Mouse (Mus musculus): Measurements from ENCODE around the gene Eci3. TPM values are rescaled to one million over a fixed set of nuclear protein-coding genes. Genes with fewer than 3 reads are reported as not detected.
"Not testable (repeated sequence)": the region's sequence is repeated elsewhere in the genome, so short reads cannot be mapped to it uniquely, and the experiment has no call there.

Gene Eci3
- polyA plus RNA-seq, 1 experiment from 2014 or later: 0.42 TPM

DNA sequence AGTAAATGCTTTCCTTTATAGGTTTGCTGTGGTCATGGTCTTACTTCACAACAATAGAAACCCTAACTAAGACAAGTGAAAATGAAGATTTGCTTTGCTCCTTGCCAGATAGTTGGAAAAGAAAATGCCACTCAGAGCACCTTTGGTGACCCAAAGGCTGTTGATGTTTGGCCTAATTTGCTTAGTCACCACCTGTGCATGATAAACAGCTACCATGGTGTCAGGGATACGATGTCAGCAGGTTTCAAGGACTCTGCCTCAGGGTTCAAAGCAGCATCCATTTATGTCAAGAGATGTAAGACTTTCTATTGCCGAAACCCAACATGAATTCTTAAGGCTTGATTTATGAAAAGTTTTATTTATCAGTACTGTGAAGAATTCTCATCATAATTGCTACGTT is 13.8 kb upstream of the Eci3 start:
- Histone ChIP-seq H3K9ac (ENCODE audit: low read length) (no peak overlapping the region), H3K36me3 (ENCODE audit: control insufficient read depth, insufficient read depth) (peaks cover 39% of the 10 kb centered on the region), H3K27ac (ENCODE audit: low read length) (no peak overlapping the region), H3K4me2 (ENCODE audit: low read depth, low read length) (no peak overlapping the region), H3K27me3 (ENCODE audit: control insufficient read depth, insufficient read depth, low read length) (no peaks in the 10 kb centered on the region), H3K9me3 (replicated peaks; ENCODE audit: control insufficient read depth, low read length) (no peaks in the 10 kb centered on the region), H3K4me1 (ENCODE audit: control insufficient read depth, insufficient read depth, low read length) (no peaks in the 10 kb centered on the region), H3K4me3 (ENCODE audit: low read length) (no peak overlapping the region)
- WGBS: 87% methylated on average over 3 of the region's 3 CpGs
- ATAC-seq (replicated peaks; ENCODE audit: extremely low read depth, insufficient read depth, low FRiP score): no peak

DNA sequence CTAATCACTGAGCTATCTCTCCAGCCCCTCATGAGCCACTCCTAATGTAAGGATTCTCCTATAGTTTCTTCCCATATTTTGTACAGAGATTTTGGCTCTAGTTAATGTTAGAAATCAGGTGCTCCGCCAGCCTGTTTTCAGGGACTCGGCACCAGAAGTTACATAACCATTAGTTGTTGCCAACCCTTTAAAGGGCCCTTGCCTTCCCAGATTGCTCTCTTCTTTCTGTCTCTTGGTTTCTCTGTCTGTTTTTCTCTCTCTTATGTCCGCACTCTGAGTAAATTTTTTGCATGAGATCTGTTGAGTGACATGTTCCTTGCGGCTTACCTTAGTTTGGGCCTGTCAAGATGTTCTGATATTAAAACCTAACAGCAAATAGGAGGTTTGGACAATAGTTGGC is 12.5 kb upstream of the Eci3 start:
- Histone ChIP-seq H3K27me3 (ENCODE audit: control insufficient read depth, insufficient read depth, low read length) (no peaks in the 10 kb centered on the region), H3K9ac (ENCODE audit: low read length) (no peak overlapping the region)
- no peak for ATAC-seq (replicated peaks; ENCODE audit: extremely low read depth, insufficient read depth, low FRiP score)

DNA sequence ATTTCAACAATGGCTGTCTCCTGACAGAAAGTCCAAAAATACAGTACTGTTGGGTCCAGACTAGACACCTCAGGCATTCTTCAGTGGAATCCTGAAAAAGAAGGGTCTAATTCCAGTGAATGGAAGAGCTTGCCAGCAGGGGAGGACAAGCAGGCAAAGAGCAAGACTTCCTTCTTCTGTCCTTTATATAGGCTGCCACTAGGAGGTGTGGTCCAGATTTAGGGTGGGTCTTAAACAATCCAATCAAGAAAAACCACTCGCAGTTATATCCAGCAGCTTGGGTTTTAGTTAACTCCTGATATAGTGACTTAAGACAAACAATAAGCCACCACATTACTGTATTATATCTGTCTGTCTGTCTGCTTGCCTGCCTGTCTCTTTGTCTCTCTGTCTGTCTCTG is 10.2 kb upstream of the Eci3 start:
- no peak for ATAC-seq (replicated peaks; ENCODE audit: extremely low read depth, insufficient read depth, low FRiP score)
- WGBS: 35% methylated on average over 1 of the region's 1 CpGs
- no peaks in the 10 kb centered on the region for H3K27me3 ChIP-seq (ENCODE audit: control insufficient read depth, insufficient read depth, low read length)
- no peak overlapping the region for H3K9ac ChIP-seq (ENCODE audit: low read length)
- peaks cover 14% of the 10 kb centered on the region for H3K36me3 ChIP-seq (ENCODE audit: control insufficient read depth, insufficient read depth)
- H3K4me2 ChIP-seq (ENCODE audit: low read depth, low read length): no peak overlapping the region
- H3K9me3 ChIP-seq (replicated peaks; ENCODE audit: control insufficient read depth, low read length): no peaks in the 10 kb centered on the region
- H3K4me1 ChIP-seq (ENCODE audit: control insufficient read depth, insufficient read depth, low read length): no peaks in the 10 kb centered on the region
- no peak overlapping the region for H3K27ac ChIP-seq (ENCODE audit: low read length)
- no peak overlapping the region for H3K4me3 ChIP-seq (ENCODE audit: low read length)

More for the DNA sequence above, 12.5 kb upstream of the Eci3 start:
- Histone ChIP-seq H3K36me3 (ENCODE audit: control insufficient read depth, insufficient read depth) (peaks cover 34% of the 10 kb centered on the region), H3K27ac (ENCODE audit: low read length) (no peak overlapping the region), H3K4me1 (ENCODE audit: control insufficient read depth, insufficient read depth, low read length) (no peaks in the 10 kb centered on the region), H3K4me3 (ENCODE audit: low read length) (no peak overlapping the region), H3K4me2 (ENCODE audit: low read depth, low read length) (no peak overlapping the region), H3K9me3 (replicated peaks; ENCODE audit: control insufficient read depth, low read length) (no peaks in the 10 kb centered on the region)
- WGBS: 89% methylated on average over 4 of the region's 4 CpGs

DNA sequence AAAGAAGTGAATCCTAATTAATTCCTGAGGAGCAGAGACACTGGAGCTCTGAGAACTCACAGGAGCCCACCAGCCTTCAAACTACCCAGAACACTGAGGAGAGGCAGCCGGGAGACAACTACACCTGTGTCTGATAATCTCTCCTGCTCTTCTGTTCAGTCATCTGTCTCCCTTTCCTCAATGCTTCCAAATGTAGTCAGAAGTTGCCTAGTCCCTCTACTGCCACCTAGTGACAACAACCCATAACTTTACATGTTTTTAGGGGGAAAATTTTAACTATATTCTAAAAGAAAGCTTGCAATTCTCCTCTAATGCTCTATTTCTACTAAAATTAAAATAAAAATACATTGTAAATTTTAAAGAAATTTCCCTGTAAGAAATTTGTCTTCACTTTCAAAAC is 9.5 kb upstream of the Eci3 start:
- no peak overlapping the region for H3K4me3 ChIP-seq (ENCODE audit: low read length)
- peaks cover 9% of the 10 kb centered on the region for H3K36me3 ChIP-seq (ENCODE audit: control insufficient read depth, insufficient read depth)
- 0% methylated on average over 1 of the region's 1 CpGs for WGBS
- ATAC-seq (replicated peaks; ENCODE audit: extremely low read depth, insufficient read depth, low FRiP score): no peak
- no peak overlapping the region for H3K27ac ChIP-seq (ENCODE audit: low read length)
- no peak overlapping the region for H3K4me2 ChIP-seq (ENCODE audit: low read depth, low read length)
- H3K27me3 ChIP-seq (ENCODE audit: control insufficient read depth, insufficient read depth, low read length): no peaks in the 10 kb centered on the region
- H3K4me1 ChIP-seq (ENCODE audit: control insufficient read depth, insufficient read depth, low read length): no peaks in the 10 kb centered on the region
- no peak overlapping the region for H3K9ac ChIP-seq (ENCODE audit: low read length)
- no peaks in the 10 kb centered on the region for H3K9me3 ChIP-seq (replicated peaks; ENCODE audit: control insufficient read depth, low read length)

DNA sequence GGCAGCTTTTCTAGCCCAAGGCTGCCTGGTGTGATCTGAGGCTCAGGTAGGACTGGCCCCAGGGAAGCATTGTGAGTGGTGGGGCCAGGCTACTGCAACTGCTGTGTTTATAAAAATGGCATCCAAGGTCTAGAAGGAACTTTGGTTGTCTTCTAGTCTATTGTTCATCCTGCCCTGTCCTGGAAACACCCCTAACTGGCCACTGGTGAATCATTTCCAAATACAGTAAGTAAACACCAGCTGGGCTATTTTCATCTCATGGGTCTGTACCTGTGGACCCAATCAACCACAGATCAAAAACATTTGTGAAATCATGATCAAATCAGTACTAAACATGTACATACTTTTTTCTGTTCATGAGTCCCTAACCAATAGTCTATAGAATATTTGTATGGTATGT is 8.8 kb upstream of the Eci3 start:
- H3K9me3 ChIP-seq (replicated peaks; ENCODE audit: control insufficient read depth, low read length); ATAC-seq (replicated peaks; ENCODE audit: extremely low read depth, insufficient read depth, low FRiP score): not testable (repeated sequence)

DNA sequence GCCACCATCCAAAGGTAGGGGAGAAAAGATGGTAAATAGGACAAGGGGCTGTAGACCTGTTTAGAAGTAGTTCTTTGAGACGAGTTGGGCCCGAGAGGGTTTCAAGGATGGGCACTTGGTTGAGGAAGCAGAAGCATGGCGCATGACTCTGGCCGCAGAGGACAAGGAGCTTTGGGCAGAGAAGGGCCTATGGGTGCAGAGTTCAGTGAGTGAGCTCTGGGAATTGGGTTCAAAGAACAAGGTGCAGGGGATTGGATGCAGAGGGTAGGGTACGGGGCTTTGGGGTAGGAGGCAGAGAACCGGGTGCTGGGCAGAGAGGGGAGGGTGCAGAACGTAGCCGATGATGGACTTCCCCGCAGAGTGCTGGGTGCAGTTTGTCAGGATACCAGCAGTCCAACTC is 2.0 kb upstream of the Eci3 start:
- not testable (repeated sequence) for ATAC-seq (replicated peaks; ENCODE audit: extremely low read depth, insufficient read depth, low FRiP score); H3K9ac ChIP-seq (ENCODE audit: low read length); H3K4me2 ChIP-seq (ENCODE audit: low read depth, low read length); H3K36me3 ChIP-seq (ENCODE audit: control insufficient read depth, insufficient read depth); H3K4me1 ChIP-seq (ENCODE audit: control insufficient read depth, insufficient read depth, low read length); H3K27me3 ChIP-seq (ENCODE audit: control insufficient read depth, insufficient read depth, low read length); H3K27ac ChIP-seq (ENCODE audit: low read length); H3K4me3 ChIP-seq (ENCODE audit: low read length); H3K9me3 ChIP-seq (replicated peaks; ENCODE audit: control insufficient read depth, low read length)
- WGBS: 68% methylated on average over 9 of the region's 9 CpGs

More for the DNA sequence above, 8.8 kb upstream of the Eci3 start:
- not testable (repeated sequence) for H3K4me3 ChIP-seq (ENCODE audit: low read length); H3K9ac ChIP-seq (ENCODE audit: low read length); H3K27me3 ChIP-seq (ENCODE audit: control insufficient read depth, insufficient read depth, low read length); H3K4me2 ChIP-seq (ENCODE audit: low read depth, low read length); H3K27ac ChIP-seq (ENCODE audit: low read length); H3K36me3 ChIP-seq (ENCODE audit: control insufficient read depth, insufficient read depth); H3K4me1 ChIP-seq (ENCODE audit: control insufficient read depth, insufficient read depth, low read length)

DNA sequence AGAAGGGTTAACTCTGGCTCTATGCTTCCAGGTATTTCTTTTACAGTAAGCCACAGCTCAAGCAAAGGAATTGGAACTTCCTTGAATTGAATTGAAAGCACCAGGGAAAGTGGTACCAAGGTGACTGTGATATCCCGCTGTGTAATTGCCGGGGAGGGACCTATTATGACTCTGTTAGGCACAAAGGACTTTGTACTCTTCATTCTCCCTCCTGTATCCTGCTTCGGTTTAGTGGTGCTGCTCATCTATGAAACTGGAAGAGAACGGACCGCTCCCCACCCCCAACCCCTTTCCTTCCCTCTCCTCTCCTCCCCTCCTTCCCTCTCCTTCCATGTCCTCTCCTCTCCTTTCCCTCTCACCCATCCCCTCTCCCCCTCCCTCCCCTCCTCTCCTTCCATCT is 1.3 kb upstream of the Eci3 start:
- Histone ChIP-seq H3K27ac (ENCODE audit: low read length) (no peak overlapping the region), H3K4me3 (ENCODE audit: low read length) (peak overlapping the region; percentile 61), H3K27me3 (ENCODE audit: control insufficient read depth, insufficient read depth, low read length) (peaks cover 8% of the 10 kb centered on the region), H3K4me1 (ENCODE audit: control insufficient read depth, insufficient read depth, low read length) (peaks cover 6% of the 10 kb centered on the region), H3K9ac (ENCODE audit: low read length) (no peak overlapping the region), H3K4me2 (ENCODE audit: low read depth, low read length) (peak overlapping the region; percentile 95), H3K9me3 (replicated peaks; ENCODE audit: control insufficient read depth, low read length) (no peaks in the 10 kb centered on the region), H3K36me3 (ENCODE audit: control insufficient read depth, insufficient read depth) (no peaks in the 10 kb centered on the region)
- 16% methylated on average over 5 of the region's 5 CpGs for WGBS
- ATAC-seq (replicated peaks; ENCODE audit: extremely low read depth, insufficient read depth, low FRiP score): no peak

DNA sequence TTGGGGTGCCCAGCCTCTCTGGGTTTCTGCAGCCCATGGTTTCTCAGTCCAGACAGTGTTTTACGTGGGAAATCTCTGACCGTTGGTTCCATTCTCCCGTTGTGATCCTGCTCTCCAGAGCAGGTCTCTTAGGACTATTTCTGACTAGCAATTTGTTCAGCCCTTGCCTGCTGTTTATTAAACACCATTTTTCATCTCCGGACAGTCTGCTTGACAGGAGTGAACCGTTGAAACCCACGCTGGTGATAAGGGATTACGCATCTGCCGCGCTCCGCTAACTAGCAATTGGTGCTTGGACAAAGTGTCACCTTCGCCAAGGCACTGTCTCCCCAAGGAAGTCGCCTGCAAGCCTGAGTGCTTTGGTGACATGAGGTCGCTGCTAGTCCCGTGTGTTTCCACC is 809 bp upstream of the Eci3 start:
- Histone ChIP-seq H3K36me3 (ENCODE audit: control insufficient read depth, insufficient read depth) (no peaks in the 10 kb centered on the region), H3K4me3 (ENCODE audit: low read length) (peak overlapping the region; percentile 61), H3K4me2 (ENCODE audit: low read depth, low read length) (peak overlapping the region; percentile 95), H3K27ac (ENCODE audit: low read length) (no peak overlapping the region), H3K9ac (ENCODE audit: low read length) (0 out of 2 replicates have a peak overlapping the region, but pooled peaks have one; percentile 51), H3K9me3 (replicated peaks; ENCODE audit: control insufficient read depth, low read length) (no peaks in the 10 kb centered on the region), H3K27me3 (ENCODE audit: control insufficient read depth, insufficient read depth, low read length) (peaks cover 8% of the 10 kb centered on the region), H3K4me1 (ENCODE audit: control insufficient read depth, insufficient read depth, low read length) (peaks cover 6% of the 10 kb centered on the region)
- 5% methylated on average over 14 of the region's 14 CpGs for WGBS
- ATAC-seq (replicated peaks; ENCODE audit: extremely low read depth, insufficient read depth, low FRiP score): 0 out of 2 replicates have a peak, but pooled peaks have one; percentile 23

DNA sequence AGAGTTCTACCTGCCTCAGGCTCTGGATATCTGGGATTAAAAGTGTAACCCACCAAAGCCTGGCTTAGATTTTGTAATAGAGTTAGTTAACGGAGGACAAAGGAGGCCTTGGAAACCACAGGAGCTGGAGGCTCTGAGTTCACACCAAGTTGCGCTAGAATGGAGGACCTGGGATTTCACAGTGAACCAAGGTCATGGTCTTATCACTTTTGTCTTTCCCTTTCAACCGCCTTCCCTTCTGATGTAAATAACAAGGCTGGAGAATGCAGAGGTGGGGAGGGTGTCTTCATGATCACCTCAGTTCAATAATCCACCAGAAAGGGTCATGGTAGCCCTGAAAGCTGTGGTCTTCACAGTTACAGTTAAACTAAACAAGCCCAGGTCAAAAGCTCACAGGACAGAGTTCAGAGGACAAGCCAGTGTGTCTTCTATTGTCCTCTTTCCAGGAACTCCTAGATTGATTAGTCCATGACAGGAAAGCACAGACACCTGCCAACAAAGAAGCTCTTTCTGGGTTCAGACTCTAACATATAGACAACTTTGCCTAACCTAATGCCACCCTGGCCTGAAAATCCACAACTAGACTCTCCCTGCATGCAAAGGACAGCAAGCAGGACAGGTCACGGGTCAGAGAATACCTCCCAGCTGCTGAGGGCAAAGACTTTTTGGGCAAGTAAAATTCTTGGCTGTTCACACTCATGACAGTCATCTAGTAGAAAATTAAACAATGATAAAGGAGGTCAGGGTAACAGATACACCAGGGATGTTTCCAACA is 2.4 kb downstream of the Eci3 start:
- no peaks in the 10 kb centered on the region for H3K9me3 ChIP-seq (replicated peaks; ENCODE audit: control insufficient read depth, low read length)
- no peaks in the 10 kb centered on the region for H3K36me3 ChIP-seq (ENCODE audit: control insufficient read depth, insufficient read depth)
- WGBS: 82% methylated on average over 4 of the region's 4 CpGs
- ATAC-seq (replicated peaks; ENCODE audit: extremely low read depth, insufficient read depth, low FRiP score): no peak
- H3K4me3 ChIP-seq (ENCODE audit: low read length): no peak overlapping the region
- H3K9ac ChIP-seq (ENCODE audit: low read length): no peak overlapping the region
- no peak overlapping the region for H3K27ac ChIP-seq (ENCODE audit: low read length)
- H3K4me2 ChIP-seq (ENCODE audit: low read depth, low read length): no peak overlapping the region
- peaks cover 8% of the 10 kb centered on the region for H3K27me3 ChIP-seq (ENCODE audit: control insufficient read depth, insufficient read depth, low read length)
- peaks cover 6% of the 10 kb centered on the region for H3K4me1 ChIP-seq (ENCODE audit: control insufficient read depth, insufficient read depth, low read length)

All from heart, embryonic 16.5 days (tissue).